Mouse (Mus musculus) Patski (cell line): ENCODE measurements around the gene Ccdc144b. TPM values are rescaled to one million over a fixed set of nuclear protein-coding genes. Genes with fewer than 3 reads are reported as not detected.
A peak's percentile ranks its signal among the peaks of the same experiment; 100 is the strongest.

Experiments used
- ATAC-seq: fragments of 100-300 bp; one replicate; pipeline ENCODE4 v1.8.0; 2021
- CTCF ChIA-PET: fragments of 350-600 bp; sonication (Branson Sonifier 250); formaldehyde crosslinking; loops from one replicate; lab custom pipeline; 2022; ENCODE audit warnings: inconsistent platforms; lab: Charles Lee
- POLR2A ChIA-PET: fragments of 350-600 bp; sonication (Branson Sonifier 250); formaldehyde crosslinking; loops from one replicate; lab custom pipeline; 2022; ENCODE audit warnings: antibody characterized with exemption, inconsistent platforms; lab: Charles Lee
- DNase-seq: peaks from one replicate; pipeline ENCODE4 v3.0.0-alpha.2; 2011; ENCODE audit warnings: low read depth, low spot score
- H3K27me3 ChIP-seq: fragments of 371-371 bp; one replicate; pipeline ENCODE4 v1.5.1; 2021
- CTCF ChIP-seq: fragments of 100-300 bp; IDR thresholded peaks from one replicate; pipeline ENCODE4 v1.5.1; 2021
- in situ Hi-C: fragments of 300-500 bp; cut with MboI; formaldehyde crosslinking; loops from 3 replicates; pipeline ENCODE4 v1.11.1; 2018; ENCODE audit warnings: low pct_unique_long_range_greater_than_20kb, mixed read lengths
- polyA plus RNA-seq: library from polyadenylated mRNA; unstranded; gene quantifications from one replicate; pipeline ENCODE4 v1.2.3, GENCODE M21; 2021

Gene Ccdc144b
- polyA plus RNA-seq, 1 experiment from 2014 or later, result not detected

- ChIA-PET CTCF (interaction anchor here (1.2 to 3.8 kb wide), 4 partner anchors 12 to 95 kb away, joined by 3 to 32 read pairs (median 3); partner anchors contain the start of gene Mccc1), POLR2A (no interaction called here)
- no peak for TF ChIP-seq CTCF
- no peaks in the 10 kb centered on the region for H3K27me3 ChIP-seq
- in situ Hi-C loops, result loop anchor here (5.0 kb wide), 1 partner anchor 273 kb away; no protein-coding TSS in a partner anchor
- ATAC-seq (no peak), DNase-seq (no peak)
These were observed 88.4 kb downstream of the Ccdc144b start for GRCm38 (mm10) chr3:35964928-35965327.

GRCm38 (mm10) chr3:35963921-35964320, 89.4 kb downstream of the Ccdc144b start:
- ChIA-PET POLR2A (interaction anchor here (1.2 kb wide), 2 partner anchors 12 to 25 kb away, joined by 6 to 9 read pairs; no protein-coding TSS in a partner anchor), CTCF (interaction anchor here (1.1 to 3.8 kb wide), 5 partner anchors 8 to 275 kb away, joined by 3 to 32 read pairs (median 3); partner anchors contain the start of gene Mccc1)
- in situ Hi-C loops, result loop anchor here (5.0 kb wide), 1 partner anchor 272 kb away; no protein-coding TSS in a partner anchor
- no peaks in the 10 kb centered on the region for H3K27me3 ChIP-seq
- ATAC-seq (no peak), DNase-seq (no peak)
- no peak for TF ChIP-seq CTCF

GRCm38 (mm10) chr3:35963401-35963800, 89.9 kb downstream of the Ccdc144b start:
- ChIA-PET POLR2A (interaction anchor here (1.2 kb wide), 2 partner anchors 12 to 25 kb away, joined by 6 to 9 read pairs; no protein-coding TSS in a partner anchor), CTCF (interaction anchor here (1.1 to 3.8 kb wide), 5 partner anchors 9 to 274 kb away, joined by 3 to 32 read pairs (median 4); no protein-coding TSS in a partner anchor)
- in situ Hi-C loops, result loop anchor here (5.0 kb wide), 1 partner anchor 271 kb away; no protein-coding TSS in a partner anchor
- no peak for TF ChIP-seq CTCF
- H3K27me3 ChIP-seq, result no peaks in the 10 kb centered on the region
- DNase-seq (no peak), ATAC-seq (no peak)

- ChIA-PET POLR2A (interaction anchor here (1.2 kb wide), 1 partner anchor 11 kb away, joined by 6 read pairs; no protein-coding TSS in a partner anchor), CTCF (interaction anchor here (1.1 to 3.8 kb wide), 6 partner anchors 9 to 274 kb away, joined by 3 to 32 read pairs (median 4); no protein-coding TSS in a partner anchor)
- in situ Hi-C loops, result loop anchor here (5.0 kb wide), 1 partner anchor 271 kb away; no protein-coding TSS in a partner anchor
- H3K27me3 ChIP-seq, result no peaks in the 10 kb centered on the region
- peak; percentile 64 for TF ChIP-seq CTCF
- DNase-seq, result no peak
- ATAC-seq, result no peak
These were observed 90.4 kb downstream of the Ccdc144b start for GRCm38 (mm10) chr3:35962967-35963366.

Other genes starting within 250 kb of the Ccdc144b start
- 72.5 TPM for gene Dcun1d1, start 116.1 kb downstream of the Ccdc144b start, polyA plus RNA-seq
- gene Mccc1, start 52.9 kb downstream of the Ccdc144b start, polyA plus RNA-seq, result 68.5 TPM
- 64.5 TPM for gene Acad9, start 12.4 kb upstream of the Ccdc144b start, polyA plus RNA-seq
- 10.2 TPM for gene D3Ertd254e, start 97.5 kb upstream of the Ccdc144b start, polyA plus RNA-seq
- not detected for gene Qrfpr, start 168.8 kb upstream of the Ccdc144b start, polyA plus RNA-seq